Mouse (Mus musculus): ENCODE data around the gene Ptk7.
A peak's percentile ranks its signal among the peaks of the same experiment; 100 is the strongest.

Gene Ptk7

DNA sequence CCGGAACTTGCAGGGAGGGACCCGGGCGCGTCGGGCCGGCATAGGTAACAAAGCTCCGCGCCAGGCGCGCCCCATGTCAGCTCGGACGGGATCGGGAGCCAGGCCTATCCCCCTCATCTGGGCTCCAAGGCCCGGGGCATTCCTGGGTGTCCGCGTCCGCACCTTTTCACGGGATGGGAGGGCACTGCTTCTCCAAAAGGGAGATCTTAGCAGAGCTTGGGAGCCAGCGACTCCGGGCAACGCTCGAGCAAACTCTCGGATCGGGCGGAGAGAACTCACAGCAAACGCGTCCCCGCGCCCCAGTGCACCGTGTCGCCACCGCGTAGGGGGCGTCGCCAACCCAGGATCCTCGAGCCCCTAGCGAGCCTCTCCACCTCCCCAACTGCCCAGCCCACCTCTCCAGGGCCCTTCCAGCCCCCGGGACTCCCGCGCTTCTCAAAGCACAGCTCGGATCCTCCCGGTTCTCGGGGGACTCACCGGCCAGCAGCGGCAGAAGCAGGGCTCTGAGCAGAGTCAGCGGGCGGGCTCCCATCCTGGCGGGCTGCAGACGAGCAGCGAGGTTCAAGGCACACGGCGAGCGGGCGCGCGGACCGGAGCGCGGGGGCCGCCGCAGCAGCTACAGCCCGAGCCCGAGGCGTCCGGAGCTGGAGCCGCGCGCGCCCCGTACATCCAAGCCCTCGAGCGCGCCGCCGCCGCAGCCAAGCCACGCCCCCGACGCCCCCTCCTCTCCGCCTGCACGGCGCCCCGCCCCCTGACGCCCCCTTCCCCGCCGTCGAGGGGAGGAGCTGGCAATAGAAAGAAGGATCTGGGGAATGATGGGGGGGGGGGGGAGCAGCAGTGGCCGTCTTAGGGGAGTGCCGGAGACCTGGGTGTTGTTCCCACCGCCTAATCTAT is at the start of gene Ptk7:
Gene Ptk7 (minus strand): TSS at position 714 of the 894 bp plus-strand sequence.
- DNase-seq (ENCODE audit: extremely low read depth, low read depth, low spot score) = no peak

- DNase-seq (ENCODE audit: extremely low read depth, low read depth, low spot score) = no peak
Measured at GRCm38 (mm10) chr17:46678911-46679310, 49.6 kb upstream of the Ptk7 start.

DNA sequence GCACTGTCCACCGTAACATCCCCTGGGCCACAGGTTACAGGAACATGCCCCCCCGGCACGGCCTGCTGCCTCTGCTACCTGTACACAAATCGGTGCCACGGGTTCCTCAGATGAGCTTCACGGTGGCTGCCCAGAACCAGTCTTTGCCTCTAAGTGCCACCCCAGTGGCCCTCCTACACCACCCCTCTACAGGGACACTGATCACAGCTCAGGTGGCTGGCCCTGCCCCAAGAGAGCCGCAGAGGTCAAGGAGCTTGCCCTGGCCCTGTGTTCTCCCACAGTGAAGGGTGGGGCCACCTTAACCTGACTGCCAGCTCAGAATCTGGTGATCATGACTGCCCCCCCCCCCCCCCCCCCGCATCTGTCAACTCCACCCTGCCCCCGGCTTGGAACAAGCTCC is 49.1 kb upstream of the Ptk7 start, which contains the start of gene Mea1:
Gene Mea1 (plus strand): TSS at position 378 of the 400 bp plus-strand sequence.
- DNase-seq (ENCODE audit: extremely low read depth, low read depth, low spot score) = no peak

DNA sequence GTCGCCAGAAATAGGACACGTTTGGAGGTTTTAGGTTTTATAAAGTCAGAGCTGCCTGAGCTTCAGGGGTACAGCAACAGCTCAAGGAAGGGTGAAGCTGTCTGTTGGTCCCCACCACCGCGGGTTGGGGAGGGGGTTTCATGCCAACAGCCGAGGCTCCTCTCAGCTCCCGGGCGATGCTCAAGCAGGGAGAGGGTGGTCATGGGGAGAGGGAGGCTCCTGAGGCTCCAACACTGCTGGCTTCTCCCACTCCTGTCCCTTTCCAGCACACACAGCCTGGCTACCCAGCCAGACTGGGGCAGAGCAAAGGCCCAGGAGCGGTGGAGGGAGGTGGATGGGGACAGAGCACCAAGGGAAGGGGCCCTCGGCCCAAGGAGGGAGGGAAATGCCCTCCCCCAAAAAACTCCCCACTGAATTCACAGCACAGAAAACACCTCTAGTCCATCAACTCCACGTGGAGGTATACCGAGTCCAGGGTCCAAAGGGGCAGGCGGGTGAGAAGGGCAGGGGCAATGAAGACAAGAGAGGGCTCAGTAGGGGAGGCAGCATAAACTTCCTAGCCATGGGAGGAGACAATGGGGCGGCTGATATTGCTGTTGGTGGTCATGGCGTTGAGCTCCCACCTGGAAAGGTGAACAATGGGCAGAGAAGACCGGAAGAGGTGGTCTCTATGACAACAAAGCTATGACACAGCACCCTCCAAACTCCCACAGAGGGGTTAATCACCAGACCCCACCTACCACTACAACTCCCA is 45.4 kb upstream of the Ptk7 start:
- no peak for DNase-seq (ENCODE audit: extremely low read depth, low read depth, low spot score)

DNA sequence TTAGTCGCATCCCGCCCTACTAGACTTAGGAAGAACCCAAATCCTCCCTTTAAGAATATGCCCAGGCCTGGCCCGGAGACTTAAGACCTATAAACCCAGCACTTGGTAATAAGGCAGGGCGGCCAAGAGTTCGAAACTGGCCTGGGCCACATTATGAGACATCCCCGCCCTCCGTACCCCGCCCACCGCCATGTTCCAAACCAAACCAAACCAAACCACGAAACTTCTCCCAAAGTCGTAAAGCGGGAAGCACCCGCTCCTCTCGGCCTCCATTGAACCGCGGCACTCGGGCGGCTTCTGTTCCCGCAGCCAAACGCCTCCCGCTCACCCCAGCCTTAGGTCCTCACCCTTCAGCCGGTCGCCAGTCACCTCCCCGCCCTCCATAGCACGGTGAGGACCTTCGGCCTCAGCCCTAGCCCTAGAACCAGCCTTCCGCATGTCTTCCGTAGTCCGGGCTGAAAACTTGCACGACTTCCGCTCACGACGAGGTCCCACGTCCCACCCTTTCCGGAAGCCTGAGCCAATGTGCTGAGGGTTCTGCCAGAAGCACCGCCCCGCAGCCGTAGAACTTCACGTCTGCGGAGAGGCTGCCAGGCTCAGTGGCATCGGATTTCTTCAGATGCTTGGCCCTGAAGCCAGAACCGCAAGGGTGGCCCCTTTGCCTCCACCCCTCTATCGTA is 44.7 kb upstream of the Ptk7 start, which contains the start of gene Rrp36:
Gene Rrp36 (minus strand): TSS at position 503 of the 680 bp plus-strand sequence.
- peak; percentile 43 for DNase-seq (ENCODE audit: extremely low read depth, low read depth, low spot score)

- DNase-seq (ENCODE audit: extremely low read depth, low read depth, low spot score) = no peak
Measured at GRCm38 (mm10) chr17:46669911-46670310, 40.6 kb upstream of the Ptk7 start.

DNA sequence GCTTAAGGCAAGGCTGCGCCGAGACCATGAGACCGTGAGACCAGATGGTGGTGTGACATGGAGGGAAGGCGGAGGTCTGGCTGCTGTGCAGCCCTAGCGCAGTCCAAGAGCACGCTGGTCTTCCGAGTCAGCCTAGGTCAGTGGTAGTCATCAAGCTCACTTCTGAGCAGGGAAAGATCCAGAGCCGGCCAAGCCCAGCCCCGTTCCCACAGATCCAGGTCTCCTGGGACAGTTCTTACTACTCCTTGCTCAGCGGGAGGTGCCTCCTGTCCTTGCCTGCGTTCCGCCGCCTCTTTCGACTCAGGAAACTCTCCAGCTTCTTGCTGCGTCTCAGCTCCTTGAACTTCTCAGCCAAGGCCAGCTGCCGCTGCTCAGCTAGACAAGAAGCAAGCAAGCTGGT is 38.4 kb upstream of the Ptk7 start:
- DNase-seq (ENCODE audit: extremely low read depth, low read depth, low spot score) = no peak

DNA sequence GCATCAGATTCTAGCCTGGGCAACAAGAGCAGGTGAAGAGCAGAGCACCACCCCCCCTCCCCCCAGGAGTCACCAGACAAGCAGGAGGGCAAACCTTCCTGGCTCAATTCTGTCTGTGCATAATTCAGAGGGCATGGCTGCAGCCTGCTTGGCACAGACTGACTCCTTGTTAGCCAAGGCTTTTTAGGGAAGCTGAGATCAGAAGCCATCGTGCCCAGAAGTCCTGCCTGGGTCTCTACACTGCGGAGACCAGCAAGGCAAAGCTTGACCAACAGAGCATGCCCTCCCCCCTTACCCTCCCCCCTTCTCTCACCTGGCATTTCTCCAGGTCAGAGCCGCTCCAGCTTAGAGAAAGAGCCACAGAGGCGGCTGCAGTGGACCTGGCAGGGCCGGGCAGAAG is 33.4 kb upstream of the Ptk7 start:
- DNase-seq (ENCODE audit: extremely low read depth, low read depth, low spot score) = no peak

- no peak for DNase-seq (ENCODE audit: extremely low read depth, low read depth, low spot score)
Measured at GRCm38 (mm10) chr17:46661981-46662380, 32.7 kb upstream of the Ptk7 start.

DNA sequence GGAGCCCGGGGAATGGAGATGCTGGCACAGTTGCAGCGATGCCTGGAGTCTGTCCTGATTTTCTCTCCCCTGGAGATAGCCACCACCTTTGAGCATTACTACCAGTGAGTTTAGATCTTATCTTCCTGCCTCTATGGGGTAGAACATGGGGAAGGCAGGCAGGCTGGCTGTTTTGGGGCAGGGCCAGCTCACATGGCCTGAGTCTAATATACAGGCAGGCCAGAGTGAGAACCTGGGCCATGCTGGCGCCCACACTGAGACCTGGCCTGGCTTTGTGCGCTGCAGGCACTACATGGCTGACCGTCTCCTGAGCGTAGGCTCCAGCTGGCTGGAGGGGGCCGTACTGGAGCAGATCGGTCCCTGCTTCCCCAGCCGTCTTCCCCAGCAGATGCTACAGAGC is 32.0 kb upstream of the Ptk7 start:
- no peak for DNase-seq (ENCODE audit: extremely low read depth, low read depth, low spot score)

DNA sequence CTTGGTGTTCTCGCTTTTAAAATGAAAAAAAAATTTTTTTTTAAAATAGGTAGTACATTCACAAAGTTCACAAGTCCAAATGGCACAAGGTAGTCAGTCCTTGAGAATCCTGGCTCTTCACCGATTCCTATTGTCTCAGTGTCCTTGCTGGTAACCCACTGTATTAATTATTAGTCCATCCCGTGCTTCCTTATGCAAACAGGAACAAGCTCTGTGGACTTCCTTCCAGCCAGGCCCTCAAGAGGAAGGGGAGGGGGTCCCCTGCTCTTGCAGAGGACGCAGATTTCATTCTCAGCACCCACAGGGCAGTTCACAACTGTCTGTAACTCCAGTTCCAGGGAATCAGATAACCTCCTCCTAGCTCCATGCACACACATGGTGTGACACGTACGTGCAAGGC is 26.8 kb upstream of the Ptk7 start:
- no peak for DNase-seq (ENCODE audit: extremely low read depth, low read depth, low spot score)

GRCm38 (mm10) chr17:46651755-46652547 is 22.6 kb upstream of the Ptk7 start:
- no peak for DNase-seq (ENCODE audit: extremely low read depth, low read depth, low spot score)

- DNase-seq (ENCODE audit: extremely low read depth, low read depth, low spot score) = no peak
Measured at GRCm38 (mm10) chr17:46651292-46651691, 22.0 kb upstream of the Ptk7 start.

DNA sequence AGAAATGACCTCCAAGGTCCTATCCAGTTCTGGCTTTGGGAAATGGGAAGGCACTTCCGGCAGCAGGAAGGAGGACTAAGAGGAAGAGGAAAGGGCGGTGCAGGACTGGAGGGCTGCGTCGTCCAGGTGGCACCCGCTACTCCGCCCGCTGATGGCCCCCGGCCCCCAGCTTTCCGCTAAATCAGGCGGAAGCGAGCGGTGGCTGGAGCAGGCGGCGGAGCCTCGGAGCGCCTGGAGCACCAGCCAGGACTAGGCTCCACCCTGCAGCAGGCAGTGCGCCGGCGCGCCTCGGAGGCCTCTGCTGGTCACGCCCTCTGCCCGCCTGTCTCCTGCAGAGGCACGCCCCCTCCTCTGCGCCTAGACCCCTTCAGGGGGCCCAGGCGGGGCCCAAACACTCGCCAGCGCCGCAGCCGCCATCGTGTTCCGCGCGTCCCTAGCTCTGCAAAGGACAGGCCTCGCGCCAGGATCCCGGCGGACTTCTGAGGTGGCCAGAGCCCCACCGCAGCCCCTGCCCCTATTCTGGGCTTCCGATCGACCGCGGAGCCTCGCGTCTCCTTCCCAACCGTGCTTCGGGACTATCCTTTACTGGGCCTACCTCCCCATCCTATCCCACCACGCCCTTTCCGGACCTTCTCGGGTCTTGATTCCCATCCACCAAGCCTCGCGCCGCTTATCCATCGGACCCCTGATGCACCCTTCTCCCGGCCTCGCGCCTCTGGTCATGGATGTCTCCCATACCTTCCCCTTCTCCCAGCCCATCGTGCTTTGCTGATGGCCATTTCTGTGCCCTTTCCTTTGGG is 21.1 kb upstream of the Ptk7 start, which contains the start of gene Cul7:
Gene Cul7 (plus strand): TSS at position 106 of the 800 bp plus-strand sequence.
- DNase-seq (ENCODE audit: extremely low read depth, low read depth, low spot score) = no peak

DNA sequence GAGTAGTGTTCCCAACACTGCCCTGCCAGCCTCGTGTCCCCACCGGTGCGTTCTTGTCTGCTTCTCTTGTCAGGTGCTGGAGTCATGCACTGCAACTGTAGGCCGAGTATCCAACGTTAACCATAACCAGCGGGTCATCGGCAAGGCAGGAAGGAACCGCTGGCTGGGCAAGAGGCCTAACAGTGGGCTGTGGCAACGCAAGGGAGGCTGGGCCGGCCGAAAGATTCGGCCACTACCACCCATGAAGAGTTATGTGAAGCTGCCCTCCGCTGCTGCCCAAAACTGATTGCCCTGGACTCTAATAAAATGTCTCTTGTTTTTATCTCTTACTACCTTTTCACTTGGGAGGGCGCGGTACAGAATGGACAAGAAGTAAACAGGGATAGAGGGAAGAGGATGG is 20.5 kb upstream of the Ptk7 start:
- no peak for DNase-seq (ENCODE audit: extremely low read depth, low read depth, low spot score)

DNA sequence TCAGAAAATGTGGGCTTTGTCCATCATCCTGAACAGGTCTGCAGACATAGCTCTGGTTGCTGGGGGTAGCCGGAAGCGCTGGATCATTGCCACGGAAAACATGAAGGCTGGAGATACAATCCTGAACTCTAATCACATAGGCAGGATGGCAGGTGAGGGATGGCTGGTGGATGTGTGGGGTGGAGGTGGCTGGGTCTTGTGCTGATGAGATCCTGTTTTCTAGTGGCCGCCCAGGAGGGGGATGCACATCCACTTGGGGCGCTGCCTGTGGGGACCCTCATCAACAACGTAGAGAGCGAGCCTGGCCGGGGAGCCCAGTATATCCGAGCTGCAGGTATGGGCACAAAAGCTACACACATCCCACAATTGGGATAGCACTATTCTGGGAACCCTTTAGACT is 19.1 kb upstream of the Ptk7 start:
- no peak for DNase-seq (ENCODE audit: extremely low read depth, low read depth, low spot score)

DNA sequence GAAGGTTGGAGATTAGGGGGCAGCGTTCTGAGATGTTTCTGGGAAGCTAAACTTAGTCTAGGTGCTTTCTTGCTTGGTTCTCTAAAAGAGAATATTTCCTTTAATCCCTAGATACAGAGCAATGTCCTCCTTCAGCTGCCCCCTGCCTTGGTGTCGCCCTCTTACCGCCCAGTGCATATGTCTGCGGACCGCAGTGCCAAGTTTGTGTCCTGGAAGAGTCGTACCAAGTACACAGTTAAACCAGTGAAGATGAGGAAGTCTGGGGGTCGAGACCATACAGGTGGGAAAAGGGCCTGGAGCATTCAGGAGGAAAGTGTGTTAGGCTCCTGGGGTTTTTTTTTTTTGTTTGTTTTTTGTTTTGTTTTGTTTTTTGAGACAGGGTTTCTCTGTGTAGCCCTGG is 18.0 kb upstream of the Ptk7 start:
- DNase-seq (ENCODE audit: extremely low read depth, low read depth, low spot score) = no peak

DNA sequence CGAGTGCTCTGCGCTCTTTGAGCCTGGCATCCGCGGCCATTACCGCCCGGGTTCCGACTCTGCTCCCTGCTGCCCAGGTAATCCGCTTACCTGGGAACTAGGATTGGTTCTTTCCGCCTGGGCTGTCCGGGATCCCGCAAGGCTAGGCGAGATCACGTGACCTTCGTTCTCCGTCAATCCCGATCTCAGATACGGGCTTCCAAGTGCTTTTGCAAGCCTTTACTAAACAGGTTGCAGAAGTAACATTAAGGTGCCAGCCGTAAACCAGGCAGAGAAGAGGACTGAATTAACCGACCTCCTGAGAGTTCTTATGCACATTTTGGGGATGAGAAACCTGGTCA is 17.0 kb upstream of the Ptk7 start:
- no peak for DNase-seq (ENCODE audit: extremely low read depth, low read depth, low spot score)

GRCm38 (mm10) chr17:46645561-46646321 is 16.4 kb upstream of the Ptk7 start, which contains the start of the genes Klc4 and Mrpl2:
TSS of gene Klc4 (minus strand) at chr17:46646022.
TSS of gene Mrpl2 (plus strand) at chr17:46646229.
- DNase-seq (ENCODE audit: extremely low read depth, low read depth, low spot score) = peak; percentile 59
